Mouse (Mus musculus): Measurements from ENCODE around the gene Fam20b.

Fam20b gene

DNA sequence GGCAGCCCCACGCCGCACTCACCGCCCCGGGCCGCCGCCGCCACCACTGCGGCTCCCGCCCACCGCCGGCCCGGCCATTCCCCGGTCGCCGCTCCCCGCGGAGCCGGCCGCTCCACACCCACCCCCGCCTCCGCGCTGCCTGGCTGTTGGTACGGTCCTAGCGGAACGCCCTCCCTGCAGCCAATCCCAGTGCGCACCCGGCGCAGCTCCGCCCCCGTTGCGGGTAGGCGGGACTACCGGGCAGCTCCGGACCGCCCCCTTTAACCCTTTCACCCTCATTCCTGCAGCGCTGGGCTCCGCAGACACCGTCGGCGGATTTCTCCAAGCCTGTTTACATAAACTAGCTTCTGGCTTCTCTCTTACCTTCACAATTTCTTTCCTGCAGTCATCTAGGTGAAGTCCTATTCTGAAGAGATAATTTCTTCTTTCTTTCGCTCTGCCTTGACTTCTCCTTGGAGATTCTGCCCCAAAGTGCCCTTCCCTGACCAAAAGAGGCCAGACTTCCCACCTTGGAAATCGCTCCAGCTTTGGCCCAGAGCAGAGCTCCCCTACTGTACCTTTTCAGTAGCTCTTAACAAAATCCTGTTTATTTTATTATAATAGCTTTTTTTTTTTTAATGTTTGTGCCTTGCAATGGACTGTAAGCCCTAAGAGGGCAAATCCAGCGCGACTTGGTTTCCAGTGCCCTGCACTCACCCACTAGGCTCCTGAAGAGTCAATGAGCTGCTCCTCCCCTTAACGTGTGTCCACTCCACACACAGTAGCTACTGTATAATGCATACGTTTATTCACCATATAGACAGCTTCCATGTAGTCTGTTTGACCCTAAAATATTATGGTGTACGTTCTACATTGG lies at the start of gene Fam20b:
TSS of gene Fam20b (minus strand) at position 137 of the 856 bp plus-strand sequence.
- peak; percentile 96 for DNase-seq (ENCODE audit: low spot score in 2 of 2)

- DNase-seq (ENCODE audit: low spot score in 2 of 2), result peak; percentile 49 to 76
These were observed 46.4 kb upstream of the Fam20b start for GRCm38 (mm10) chr1:156765311-156765710.

- DNase-seq (ENCODE audit: low spot score in 2 of 2), result no peak
These were observed 45.7 kb upstream of the Fam20b start for GRCm38 (mm10) chr1:156764584-156764983.

- no peak for DNase-seq (ENCODE audit: low spot score in 2 of 2)
These were observed 44.4 kb upstream of the Fam20b start for GRCm38 (mm10) chr1:156763280-156763679.

- no peak for DNase-seq (ENCODE audit: low spot score in 2 of 2)
These were observed 42.5 kb upstream of the Fam20b start for GRCm38 (mm10) chr1:156761430-156761801.

DNA sequence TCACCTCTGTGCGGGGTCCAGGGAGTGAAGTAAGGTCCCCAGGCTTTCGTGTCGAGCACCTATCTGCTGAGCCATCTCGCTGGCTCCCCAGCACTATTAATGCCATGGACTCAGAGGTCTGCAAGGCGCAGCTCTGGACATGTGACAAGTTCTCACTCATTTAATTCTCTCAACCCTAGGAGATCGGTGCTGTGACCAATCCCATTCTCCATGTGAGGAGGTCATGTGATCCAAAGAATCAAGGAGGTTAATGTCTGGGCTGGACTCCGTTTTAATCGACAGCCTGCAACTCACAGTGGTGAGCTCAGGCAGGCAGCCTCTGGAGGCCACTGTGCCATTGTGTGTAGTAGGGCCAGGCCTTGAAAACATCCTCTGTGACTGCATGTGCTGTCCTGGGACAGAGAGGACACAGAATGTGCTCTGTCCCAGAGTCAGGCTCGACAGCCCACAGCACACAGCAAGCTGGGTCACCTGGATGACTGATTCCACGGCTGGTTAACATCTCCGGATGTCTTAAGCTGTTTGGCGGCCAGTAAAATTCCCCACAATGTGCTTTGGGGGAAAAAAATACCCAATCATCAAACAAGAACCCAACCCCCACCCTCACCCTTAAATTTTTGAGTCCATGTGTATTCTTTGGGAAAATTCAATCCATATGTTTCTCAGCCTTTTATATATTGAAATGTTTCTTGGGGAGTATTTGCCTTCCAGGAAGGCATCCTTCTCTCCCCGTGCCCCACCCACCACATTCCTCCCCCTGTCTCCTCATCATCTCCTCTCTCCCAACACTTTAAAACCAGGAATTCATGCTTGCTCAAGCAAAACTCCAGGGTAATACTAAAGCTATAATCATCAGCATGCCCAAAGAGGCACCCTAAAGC lies 41.9 kb upstream of the Fam20b start:
- no peak for DNase-seq (ENCODE audit: low spot score in 2 of 2)

GRCm38 (mm10) chr1:156758326-156758725 lies 39.4 kb upstream of the Fam20b start:
- DNase-seq (ENCODE audit: low spot score in 2 of 2), result no peak

- no peak for DNase-seq (ENCODE audit: low spot score in 2 of 2)
These were observed 35.9 kb upstream of the Fam20b start for GRCm38 (mm10) chr1:156754608-156755413.

DNA sequence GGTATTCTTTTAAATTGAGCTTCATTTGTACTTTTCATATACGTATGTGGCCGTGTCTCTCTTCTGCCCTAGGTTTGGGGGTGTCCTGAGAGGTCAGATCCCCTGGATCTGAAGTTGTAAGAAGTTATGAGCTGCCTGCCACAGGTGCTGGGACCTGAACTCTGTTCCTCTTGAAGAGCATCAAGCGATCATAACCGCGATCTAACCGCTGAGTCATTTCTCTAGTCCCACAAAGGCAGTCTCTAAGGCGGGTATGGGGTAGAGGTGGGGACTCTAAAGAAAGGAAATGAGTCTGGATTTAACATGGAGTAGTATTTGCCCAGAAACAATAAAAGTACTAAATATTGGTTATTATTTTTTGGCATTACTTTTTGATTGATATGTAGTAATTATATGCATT lies 34.1 kb upstream of the Fam20b start:
- no peak for DNase-seq (ENCODE audit: low spot score in 2 of 2)

GRCm38 (mm10) chr1:156752020-156752724 lies 33.3 kb upstream of the Fam20b start:
- DNase-seq (ENCODE audit: low spot score in 2 of 2), result peak in 1 of 2 experiments; percentile 18

- DNase-seq (ENCODE audit: low spot score in 2 of 2), result no peak
These were observed 31.4 kb upstream of the Fam20b start for GRCm38 (mm10) chr1:156750261-156750660.

- DNase-seq (ENCODE audit: low spot score in 2 of 2), result no peak
These were observed 30.2 kb upstream of the Fam20b start for GRCm38 (mm10) chr1:156749136-156749535.

GRCm38 (mm10) chr1:156748435-156749005 lies 29.6 kb upstream of the Fam20b start:
- DNase-seq (ENCODE audit: low spot score in 2 of 2), result no peak

GRCm38 (mm10) chr1:156745188-156745810 lies 26.4 kb upstream of the Fam20b start:
- DNase-seq (ENCODE audit: low spot score in 2 of 2), result no peak

DNA sequence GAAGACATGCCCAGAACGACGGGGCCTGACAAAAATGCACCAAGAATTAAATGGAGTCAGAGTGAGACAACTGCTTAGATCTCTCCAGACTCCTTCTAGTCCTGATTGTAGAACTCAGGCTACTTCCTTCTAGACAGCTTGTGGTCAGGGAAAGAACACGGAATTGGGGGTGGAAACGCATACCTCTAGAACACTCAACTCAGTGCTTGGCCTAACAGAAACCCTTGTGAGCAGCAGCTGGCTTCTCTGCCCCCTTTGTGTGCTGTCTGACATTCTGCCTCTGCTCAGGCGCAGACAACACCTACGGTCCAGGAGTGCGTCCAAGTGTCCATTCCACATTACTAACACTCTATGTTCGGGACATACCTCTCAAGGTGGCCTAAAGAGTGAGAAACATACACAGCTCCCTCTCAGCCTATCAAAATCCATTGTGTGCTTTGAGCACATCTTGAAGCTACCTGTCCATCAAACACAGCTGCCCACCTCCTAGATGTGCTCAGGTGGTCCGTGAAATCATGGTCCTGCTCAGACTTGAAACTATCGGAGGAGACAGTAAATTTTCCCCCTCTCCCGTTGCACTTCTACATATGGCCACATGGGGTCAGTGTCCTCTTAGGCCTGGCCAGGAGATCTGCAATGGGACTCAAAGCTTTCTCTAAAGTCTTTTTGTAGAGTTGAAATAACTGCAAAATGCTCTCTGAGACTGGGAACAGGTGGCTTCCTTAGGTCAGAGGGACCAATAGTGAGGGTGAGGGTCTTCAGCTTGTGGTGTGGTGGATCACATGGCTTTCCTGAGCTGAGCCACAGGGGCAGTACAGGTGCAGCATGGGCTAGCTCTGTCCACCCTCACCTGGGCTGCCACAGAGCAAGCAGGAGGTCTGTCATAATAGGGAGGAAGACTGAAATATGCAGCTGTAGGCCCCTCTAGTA lies 22.9 kb upstream of the Fam20b start:
- DNase-seq (ENCODE audit: low spot score in 2 of 2), result peak in 1 of 2 experiments; percentile 28

DNA sequence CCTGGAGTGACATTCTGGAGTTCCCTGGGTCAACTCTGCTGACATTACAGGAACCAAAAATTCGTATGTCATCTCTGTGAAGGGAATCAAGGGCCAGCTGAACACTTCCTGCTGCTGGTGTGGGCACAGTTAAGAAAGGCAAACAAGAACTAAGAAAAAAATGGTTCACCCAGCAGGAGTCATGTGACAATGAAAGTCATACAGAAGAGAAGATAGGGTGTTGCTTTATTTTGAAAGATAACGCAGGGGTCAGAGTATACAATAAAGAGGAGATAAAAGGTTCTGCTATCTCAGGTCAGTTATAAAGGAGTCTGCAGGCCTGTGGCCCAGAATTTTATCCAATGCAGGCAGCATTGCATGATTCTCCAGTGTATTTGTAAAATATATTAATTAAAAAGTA lies 16.9 kb upstream of the Fam20b start:
- no peak for DNase-seq (ENCODE audit: low spot score in 2 of 2)

DNA sequence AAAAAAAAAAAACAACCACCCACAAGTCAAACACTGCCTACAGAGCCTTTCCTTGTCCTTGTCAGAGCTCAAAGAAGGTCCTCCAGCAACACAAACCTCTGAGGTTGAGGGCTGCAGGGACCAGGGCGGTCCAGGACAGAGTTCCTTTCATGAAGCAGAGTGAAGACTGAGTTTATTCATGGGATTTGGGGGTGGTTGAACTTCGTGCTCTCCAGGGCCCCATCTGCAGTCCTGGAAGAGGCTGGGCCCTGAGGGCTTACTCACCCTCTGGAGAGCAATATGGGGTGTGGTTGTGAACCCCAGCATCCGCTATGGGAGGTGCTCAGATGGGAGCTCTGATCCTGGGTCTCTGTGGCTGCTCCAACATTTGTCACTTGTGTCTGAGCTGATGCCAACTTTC lies 15.1 kb upstream of the Fam20b start:
- DNase-seq (ENCODE audit: low spot score in 2 of 2), result no peak

GRCm38 (mm10) chr1:156733559-156733958 lies 14.7 kb upstream of the Fam20b start:
- DNase-seq (ENCODE audit: low spot score in 2 of 2), result no peak

DNA sequence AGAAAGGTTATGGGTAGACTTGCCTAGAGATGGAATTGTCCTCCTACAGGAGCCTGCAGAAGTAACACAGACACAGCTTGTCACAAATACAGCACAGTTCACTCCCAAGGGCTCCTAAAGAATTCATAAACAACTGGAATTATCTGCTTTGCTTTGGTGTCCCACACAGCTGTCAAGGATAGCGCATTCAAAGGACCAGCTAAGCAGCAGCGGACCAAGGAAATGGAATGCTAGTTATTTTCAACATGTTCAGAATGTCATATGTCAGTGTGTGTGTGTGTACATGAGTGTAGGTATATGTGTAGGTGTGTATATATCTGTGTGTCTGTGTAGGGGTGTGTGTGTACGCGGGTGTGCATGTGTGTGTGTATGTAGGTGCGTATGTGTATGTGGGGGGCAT lies 14.1 kb upstream of the Fam20b start:
- no peak for DNase-seq (ENCODE audit: low spot score in 2 of 2)

All from right cerebral cortex, postnatal 36 days (tissue).